Mouse (Mus musculus): ENCODE results near the gene Ccnjl.

Gene Ccnjl

DNA sequence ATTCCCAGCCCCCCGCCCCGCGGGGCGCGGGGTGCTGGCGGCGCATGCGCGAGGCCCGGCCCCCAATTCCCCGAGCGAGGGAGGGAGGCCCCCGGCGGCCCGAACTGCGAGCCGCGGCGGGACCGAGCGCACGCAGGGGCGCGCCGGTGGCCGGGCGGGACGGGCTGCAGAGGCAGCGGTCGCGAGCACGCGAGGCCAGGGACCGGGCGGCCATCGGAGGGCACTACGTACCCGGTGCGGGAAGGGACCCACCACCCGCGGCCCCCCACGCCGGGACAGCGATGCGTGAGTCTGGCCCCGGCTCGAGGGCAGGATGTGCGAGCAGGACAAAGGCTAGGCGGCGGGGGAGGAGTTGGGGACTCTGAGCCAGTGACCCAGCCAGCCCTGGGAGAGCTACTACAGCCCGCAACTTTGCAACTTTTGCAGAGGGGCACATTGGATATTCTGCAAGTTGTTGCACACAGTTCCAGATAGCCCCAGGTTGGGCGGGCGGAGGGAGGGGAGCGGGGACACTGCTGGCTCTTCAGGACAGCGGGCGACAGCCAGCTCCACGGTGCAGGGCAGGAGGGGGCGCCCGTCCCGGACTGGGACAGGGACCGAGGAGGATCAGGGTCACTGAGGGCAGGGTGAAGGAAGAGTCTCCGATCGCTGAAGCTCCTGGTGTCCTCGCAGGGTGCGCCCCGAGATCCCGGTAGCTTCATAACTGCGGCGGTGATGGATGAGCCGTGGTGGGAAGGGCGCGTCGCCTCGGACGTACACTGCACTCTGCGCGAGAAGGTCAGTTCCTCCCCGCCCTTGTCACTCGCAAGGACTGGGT, at the start of gene Ccnjl:
Gene Ccnjl (plus strand): TSS at position 102 of the 817 bp plus-strand sequence.
- H3K9me3 ChIP-seq (ENCODE audit: low read length) = no peaks in the 10 kb centered on the region
- peaks cover 43% of the 10 kb centered on the region for H3K27me3 ChIP-seq (ENCODE audit: insufficient read depth, low read length)
- no peak for TF ChIP-seq CTCF (conservative IDR thresholded peaks at IDR 0.05; ENCODE audit: low read length)
- no peak for TF ChIP-seq NANOG (IDR thresholded peaks at IDR 0.05; ENCODE audit: borderline replicate concordance, low read length)
- TF ChIP-seq POU5F1 (IDR thresholded peaks at IDR 0.05; ENCODE audit: borderline replicate concordance, low read length) = no peak
- peaks cover 51% of the 10 kb centered on the region for H3K4me1 ChIP-seq (replicated peaks; ENCODE audit: low read depth, low read length)
- H3K4me3 ChIP-seq (replicated peaks; ENCODE audit: low read length) = peak within 1 kb of the TSS; percentile 91
- H3K36me3 ChIP-seq (ENCODE audit: insufficient read depth, low read length) = 0 out of 2 replicates have a peak, but pooled peaks cover 7% of the 10 kb centered on the region

DNA sequence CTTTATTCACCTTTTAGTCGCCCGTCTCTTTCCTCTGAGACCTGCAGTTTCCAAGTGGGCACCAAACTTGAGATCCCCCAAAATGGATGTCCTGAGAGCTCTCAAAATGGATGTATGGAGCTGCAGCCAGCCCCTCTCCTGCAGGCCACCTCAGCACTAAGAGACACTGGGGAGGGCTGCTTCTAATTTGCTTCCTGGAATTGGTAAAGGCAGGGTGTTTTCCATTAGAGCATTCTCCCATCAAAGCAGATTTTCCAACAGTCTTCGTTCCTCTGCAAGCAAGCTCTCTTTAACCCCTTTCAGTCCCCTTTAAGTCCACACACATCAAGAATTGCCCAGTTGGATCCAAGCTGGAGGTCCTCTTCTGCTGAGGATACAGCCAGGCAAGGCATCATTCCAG, 49.2 kb upstream of the Ccnjl start:
- peaks cover 9% of the 10 kb centered on the region for H3K4me1 ChIP-seq (replicated peaks; ENCODE audit: low read depth, low read length)
- peaks cover 12% of the 10 kb centered on the region for H3K27me3 ChIP-seq (ENCODE audit: insufficient read depth, low read length)
- H3K9me3 ChIP-seq (ENCODE audit: low read length) = no peaks in the 10 kb centered on the region
- TF ChIP-seq CTCF (conservative IDR thresholded peaks at IDR 0.05; ENCODE audit: low read length) = no peak
- no peaks in the 10 kb centered on the region for H3K36me3 ChIP-seq (ENCODE audit: insufficient read depth, low read length)
- no peak overlapping the region for H3K4me3 ChIP-seq (replicated peaks; ENCODE audit: low read length)

DNA sequence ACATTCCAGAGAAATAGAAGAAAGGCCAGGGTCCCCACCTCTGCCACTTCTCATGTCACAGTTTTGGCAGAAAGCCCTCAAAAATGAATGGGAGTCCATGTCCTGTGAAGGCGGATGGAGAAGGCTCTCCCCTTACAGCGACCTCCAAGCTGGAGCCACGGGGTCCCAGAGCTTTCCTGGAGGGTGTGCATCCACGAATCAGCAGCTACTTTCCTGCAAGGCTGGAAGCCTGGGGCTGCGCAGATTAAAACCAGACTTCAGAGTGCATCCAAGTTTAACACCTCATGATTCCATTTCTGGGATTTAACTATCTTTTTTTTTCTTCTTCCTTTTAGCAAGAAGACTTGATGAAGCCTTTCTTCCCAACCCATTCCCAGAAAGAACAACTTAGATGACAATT, 48.0 kb upstream of the Ccnjl start:
- Histone ChIP-seq H3K4me3 (replicated peaks; ENCODE audit: low read length) (no peak overlapping the region), H3K9me3 (ENCODE audit: low read length) (no peaks in the 10 kb centered on the region), H3K4me1 (replicated peaks; ENCODE audit: low read depth, low read length) (peaks cover 8% of the 10 kb centered on the region), H3K36me3 (ENCODE audit: insufficient read depth, low read length) (no peaks in the 10 kb centered on the region), H3K27me3 (ENCODE audit: insufficient read depth, low read length) (peaks cover 15% of the 10 kb centered on the region)
- TF ChIP-seq CTCF (conservative IDR thresholded peaks at IDR 0.05; ENCODE audit: low read length) (no peak), NANOG (IDR thresholded peaks at IDR 0.05; ENCODE audit: borderline replicate concordance, low read length) (no peak), POU5F1 (IDR thresholded peaks at IDR 0.05; ENCODE audit: borderline replicate concordance, low read length) (no peak)

DNA sequence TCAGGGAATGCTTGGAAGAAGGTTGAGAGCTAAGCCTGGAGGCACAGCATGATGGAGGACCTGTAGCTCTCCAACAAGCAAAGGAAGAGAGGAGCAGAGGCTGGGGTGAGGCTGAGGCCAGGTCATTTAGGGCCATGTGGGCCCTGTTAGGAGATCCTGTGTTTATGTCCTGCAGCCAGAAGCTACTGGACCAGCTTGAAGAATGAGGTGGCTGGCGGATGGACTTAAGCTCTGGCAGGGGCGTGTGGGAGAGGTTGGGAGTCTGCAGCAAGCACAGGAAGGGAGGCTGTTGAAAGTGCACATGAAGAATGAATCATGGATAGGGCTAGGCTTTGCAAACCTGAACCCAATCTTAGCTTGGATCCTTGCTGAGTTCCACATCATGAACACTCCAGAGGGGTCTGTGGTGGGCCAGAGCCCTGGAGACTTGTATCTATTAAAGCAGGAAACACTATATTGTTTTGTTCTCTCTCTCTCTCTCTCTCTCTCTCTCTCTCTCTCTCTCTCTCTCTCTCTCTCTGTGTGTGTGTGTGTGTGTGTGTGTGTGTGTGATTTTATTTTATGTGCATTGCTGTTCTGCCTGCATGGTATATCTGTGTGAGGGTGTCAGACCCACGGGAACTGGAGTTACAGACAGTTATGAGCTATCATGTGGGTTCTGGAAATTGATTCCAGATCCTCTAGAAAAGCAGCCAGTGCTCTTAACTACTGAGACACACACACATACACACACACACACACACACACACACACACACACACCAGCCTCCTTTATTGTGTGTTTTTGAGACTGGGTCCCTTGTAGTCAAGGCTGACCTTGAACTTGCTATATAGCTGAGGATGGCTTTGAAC, 46.7 kb upstream of the Ccnjl start:
- H3K4me3 ChIP-seq (replicated peaks; ENCODE audit: low read length) = no peak overlapping the region
- no peaks in the 10 kb centered on the region for H3K36me3 ChIP-seq (ENCODE audit: insufficient read depth, low read length)
- TF ChIP-seq CTCF (conservative IDR thresholded peaks at IDR 0.05; ENCODE audit: low read length) (no peak), NANOG (IDR thresholded peaks at IDR 0.05; ENCODE audit: borderline replicate concordance, low read length) (no peak), POU5F1 (IDR thresholded peaks at IDR 0.05; ENCODE audit: borderline replicate concordance, low read length) (no peak)
- peaks cover 8% of the 10 kb centered on the region for H3K4me1 ChIP-seq (replicated peaks; ENCODE audit: low read depth, low read length)
- H3K9me3 ChIP-seq (ENCODE audit: low read length) = no peaks in the 10 kb centered on the region
- peaks cover 20% of the 10 kb centered on the region for H3K27me3 ChIP-seq (ENCODE audit: insufficient read depth, low read length)

DNA sequence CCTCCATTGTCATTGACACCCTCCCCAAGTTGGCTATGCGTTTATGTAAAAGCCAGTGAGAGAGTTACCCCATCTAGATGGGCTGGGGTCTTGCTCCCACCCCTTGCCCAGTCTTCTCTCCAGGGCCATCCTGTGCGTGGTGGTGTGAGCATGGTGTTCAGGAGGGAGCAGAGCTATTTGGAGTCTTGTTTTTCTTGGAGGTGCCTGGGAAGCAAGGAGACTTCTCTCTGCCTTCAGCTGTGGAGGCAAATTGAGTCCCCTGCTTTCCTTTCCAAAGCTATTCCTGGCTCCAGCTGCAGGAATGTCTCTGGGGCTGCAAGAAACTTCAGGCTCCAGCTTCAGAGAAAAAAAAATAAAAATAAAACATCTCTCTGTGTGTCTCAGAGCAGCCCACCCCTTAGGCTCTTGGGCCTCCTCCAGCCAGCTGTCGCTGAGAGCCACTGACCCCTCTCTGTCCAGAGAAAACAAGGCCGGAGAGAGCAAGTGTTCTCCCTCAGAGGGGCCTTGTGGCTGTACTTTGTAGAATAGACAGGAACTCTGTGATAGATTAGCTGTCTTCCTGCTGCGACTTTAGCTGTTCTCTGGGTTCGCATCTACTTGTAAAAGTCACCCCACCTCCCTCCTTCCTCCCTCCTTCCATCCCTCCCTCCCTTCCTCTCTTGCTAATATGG, 45.3 kb upstream of the Ccnjl start:
- TF ChIP-seq CTCF (conservative IDR thresholded peaks at IDR 0.05; ENCODE audit: low read length) (no peak), NANOG (IDR thresholded peaks at IDR 0.05; ENCODE audit: borderline replicate concordance, low read length) (no peak), POU5F1 (IDR thresholded peaks at IDR 0.05; ENCODE audit: borderline replicate concordance, low read length) (no peak)
- Histone ChIP-seq H3K36me3 (ENCODE audit: insufficient read depth, low read length) (no peaks in the 10 kb centered on the region), H3K27me3 (ENCODE audit: insufficient read depth, low read length) (peaks cover 20% of the 10 kb centered on the region), H3K4me3 (replicated peaks; ENCODE audit: low read length) (no peak overlapping the region), H3K4me1 (replicated peaks; ENCODE audit: low read depth, low read length) (peaks cover 12% of the 10 kb centered on the region), H3K9me3 (ENCODE audit: low read length) (no peaks in the 10 kb centered on the region)

DNA sequence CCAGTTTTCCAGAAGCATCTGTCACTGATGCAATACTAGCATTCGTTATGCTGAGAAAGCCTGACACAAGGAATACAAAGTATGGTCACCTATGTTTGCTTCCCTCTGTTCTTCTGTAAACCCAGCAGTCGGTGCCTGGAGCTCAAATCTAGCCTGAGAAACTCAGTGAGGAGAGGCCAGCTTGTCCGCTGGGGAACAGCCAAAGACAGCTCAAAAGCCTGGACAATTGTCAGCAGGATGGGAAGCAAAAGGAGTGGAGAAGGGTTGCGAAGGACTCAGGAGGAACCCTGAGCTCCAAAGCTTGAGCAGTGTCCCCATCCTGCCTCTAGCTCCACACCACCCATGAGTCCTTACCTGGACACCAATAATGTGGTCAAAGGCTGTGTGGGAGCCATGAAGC, 44.5 kb upstream of the Ccnjl start:
- Histone ChIP-seq H3K36me3 (ENCODE audit: insufficient read depth, low read length) (no peaks in the 10 kb centered on the region), H3K9me3 (ENCODE audit: low read length) (no peaks in the 10 kb centered on the region), H3K27me3 (ENCODE audit: insufficient read depth, low read length) (peaks cover 20% of the 10 kb centered on the region), H3K4me3 (replicated peaks; ENCODE audit: low read length) (no peak overlapping the region), H3K4me1 (replicated peaks; ENCODE audit: low read depth, low read length) (peaks cover 12% of the 10 kb centered on the region)
- TF ChIP-seq NANOG (IDR thresholded peaks at IDR 0.05; ENCODE audit: borderline replicate concordance, low read length) = no peak
- no peak for TF ChIP-seq POU5F1 (IDR thresholded peaks at IDR 0.05; ENCODE audit: borderline replicate concordance, low read length)
- no peak for TF ChIP-seq CTCF (conservative IDR thresholded peaks at IDR 0.05; ENCODE audit: low read length)

DNA sequence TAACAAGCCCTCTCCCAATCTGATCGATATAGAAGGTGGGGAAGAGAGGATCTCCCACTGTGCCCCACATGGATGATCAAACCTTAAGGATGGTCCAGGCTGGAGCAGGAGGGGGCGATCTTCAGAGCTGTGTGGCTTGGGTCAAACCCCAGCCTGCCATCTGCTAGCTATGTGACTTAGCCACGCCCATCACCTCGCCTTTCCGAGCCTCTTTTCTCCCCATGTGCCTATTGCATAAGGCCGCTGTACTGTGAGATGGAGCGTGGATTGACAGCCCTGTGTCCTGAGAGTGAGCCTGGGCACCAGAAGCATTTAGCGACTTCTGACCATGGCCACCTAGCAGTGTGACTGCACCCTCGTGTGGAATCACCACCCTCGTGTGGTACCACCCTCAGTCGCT, 43.9 kb upstream of the Ccnjl start:
- Histone ChIP-seq H3K4me1 (replicated peaks; ENCODE audit: low read depth, low read length) (peaks cover 12% of the 10 kb centered on the region), H3K27me3 (ENCODE audit: insufficient read depth, low read length) (peaks cover 20% of the 10 kb centered on the region), H3K36me3 (ENCODE audit: insufficient read depth, low read length) (no peaks in the 10 kb centered on the region), H3K9me3 (ENCODE audit: low read length) (no peaks in the 10 kb centered on the region), H3K4me3 (replicated peaks; ENCODE audit: low read length) (no peak overlapping the region)
- TF ChIP-seq CTCF (conservative IDR thresholded peaks at IDR 0.05; ENCODE audit: low read length) (no peak), POU5F1 (IDR thresholded peaks at IDR 0.05; ENCODE audit: borderline replicate concordance, low read length) (no peak)

DNA sequence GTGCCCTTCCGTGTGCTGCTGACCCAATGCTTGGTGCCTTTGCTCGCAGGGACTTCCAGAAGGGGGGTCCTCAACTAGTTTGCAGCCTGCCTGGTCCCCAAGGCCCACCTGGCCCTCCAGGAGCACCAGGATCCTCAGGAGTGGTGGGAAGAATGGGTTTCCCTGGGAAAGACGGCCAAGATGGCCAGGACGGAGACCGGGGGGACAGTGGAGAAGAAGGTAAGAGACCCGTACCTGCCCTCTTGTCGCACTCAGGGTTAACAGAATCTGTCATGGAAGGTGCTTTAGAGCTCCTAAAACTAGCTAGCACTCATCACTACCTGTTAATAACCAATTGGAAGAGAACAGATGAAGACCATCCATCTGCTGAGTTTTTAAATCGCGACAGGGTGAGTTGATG, 42.7 kb upstream of the Ccnjl start:
- Histone ChIP-seq H3K9me3 (ENCODE audit: low read length) (no peaks in the 10 kb centered on the region), H3K4me3 (replicated peaks; ENCODE audit: low read length) (no peak overlapping the region), H3K27me3 (ENCODE audit: insufficient read depth, low read length) (peaks cover 20% of the 10 kb centered on the region), H3K36me3 (ENCODE audit: insufficient read depth, low read length) (no peaks in the 10 kb centered on the region), H3K4me1 (replicated peaks; ENCODE audit: low read depth, low read length) (peaks cover 12% of the 10 kb centered on the region)
- TF ChIP-seq CTCF (conservative IDR thresholded peaks at IDR 0.05; ENCODE audit: low read length) = no peak
- no peak for TF ChIP-seq NANOG (IDR thresholded peaks at IDR 0.05; ENCODE audit: borderline replicate concordance, low read length)
- no peak for TF ChIP-seq POU5F1 (IDR thresholded peaks at IDR 0.05; ENCODE audit: borderline replicate concordance, low read length)
